Mouse (Mus musculus) layer of hippocampus, postnatal 36 days (tissue): Measurements from ENCODE around the gene Kcnj16. TPM values are rescaled to one million over a fixed set of nuclear protein-coding genes. Genes with fewer than 3 reads are reported as not detected.

ENCODE experiments used
- DNase-seq, 2 experiments: peaks; one replicate each; pipeline ENCODE4 v3.0.0; 2022
- total RNA-seq, 2 experiments: library from RNA; stranded (reverse); gene quantifications; 2 replicates each; pipeline ENCODE4 v1.2.3; 2021

The Kcnj16 gene
- total RNA-seq, 2 experiments from 2014 or later, result 19.6 to 20.7 TPM

- no peak for DNase-seq
These were observed 89.6 kb downstream of the Kcnj16 start for GRCm38 (mm10) chr11:111057435-111057834.

GRCm38 (mm10) chr11:111059440-111059839 is 91.6 kb downstream of the Kcnj16 start:
- DNase-seq, result no peak

- no peak for DNase-seq
These were observed 92.4 kb downstream of the Kcnj16 start for GRCm38 (mm10) chr11:111060216-111060615.

- DNase-seq, result peak; percentile 40 to 47
These were observed 97.1 kb downstream of the Kcnj16 start for GRCm38 (mm10) chr11:111064751-111065527.

- DNase-seq, result peak; percentile 91 to 93
These were observed 97.9 kb downstream of the Kcnj16 start, which contains the start of gene Kcnj2 for GRCm38 (mm10) chr11:111065635-111066298. Gene Kcnj2 (plus strand): TSS chr11:111066164.

GRCm38 (mm10) chr11:111066299-111066691 is 98.5 kb downstream of the Kcnj16 start:
- no peak for DNase-seq

GRCm38 (mm10) chr11:111067787-111068186 is 100.0 kb downstream of the Kcnj16 start:
- no peak for DNase-seq

GRCm38 (mm10) chr11:111070460-111070859 is 102.6 kb downstream of the Kcnj16 start:
- no peak for DNase-seq

GRCm38 (mm10) chr11:111074131-111074530 is 106.3 kb downstream of the Kcnj16 start:
- DNase-seq, result no peak

Other genes with a start within 250 kb of the Kcnj16 start
- 1 to 10 TPM; 6.9 to 7.9 TPM for gene Kcnj2, start 98.1 kb downstream of the Kcnj16 start, total RNA-seq